Mouse (Mus musculus) MEL (cell line): ENCODE measurements around the gene Tsc22d1. TPM values are rescaled to one million over a fixed set of nuclear protein-coding genes. Genes with fewer than 3 reads are reported as not detected.
A peak's percentile ranks its signal among the peaks of the same experiment; 100 is the strongest.

Experiments
- DNase-seq: peaks from one replicate; pipeline ENCODE4 v3.0.0; 2011; ENCODE audit warnings: low read depth, low spot score
- H3K27ac ChIP-seq: 2 replicates; pipeline ENCODE4 v1.5.1; 2012; ENCODE audit warnings: low read depth, mild to moderate bottlenecking, control low read depth, low read length, moderate library complexity; ENCODE audit not compliant: control insufficient read depth
- H3K27me3 ChIP-seq, 2 experiments: fragments of 150-350 bp in 1 of 2; sonication (generic) in 1 of 2; 2 replicates each; pipeline ENCODE4 v1.6.1; 2012; ENCODE audit warnings: low read length in 2 of 2, mild to moderate bottlenecking in 2 of 2, improper control_type of control experiment in 1 of 2, moderate library complexity in 1 of 2; ENCODE audit not compliant: insufficient read depth in 2 of 2, control insufficient read depth in 1 of 2
- H3K36me3 ChIP-seq, 2 experiments: 2 replicates each; pipeline ENCODE4 v1.6.1; 2012 to 2014; ENCODE audit warnings: low read length in 2 of 2, improper control_type of control experiment in 1 of 2, inconsistent platforms in 1 of 2, mild to moderate bottlenecking in 1 of 2; ENCODE audit not compliant: insufficient read depth in 2 of 2, control insufficient read depth in 1 of 2
- H3K4me1 ChIP-seq, 2 experiments: fragments of 150-350 bp in 1 of 2; sonication (generic) in 1 of 2; 2 replicates each; pipeline ENCODE4 v1.6.1; 2012; ENCODE audit warnings: low read length in 2 of 2, improper control_type of control experiment in 1 of 2, mild to moderate bottlenecking in 1 of 2; ENCODE audit not compliant: insufficient read depth in 2 of 2, control insufficient read depth in 1 of 2
- H3K4me3 ChIP-seq, 2 experiments: fragments of 150-350 bp in 1 of 2; sonication (generic) in 1 of 2; 2 replicates each; pipeline ENCODE4 v1.5.1; 2012; ENCODE audit warnings: low read depth in 2 of 2, low read length in 2 of 2, mild to moderate bottlenecking in 2 of 2, moderate library complexity in 2 of 2, control low read depth in 1 of 2, improper control_type of control experiment in 1 of 2; ENCODE audit not compliant: control insufficient read depth in 1 of 2, insufficient read depth in 1 of 2
- H3K79me2 ChIP-seq: 2 replicates; pipeline ENCODE4 v1.6.1; 2012; ENCODE audit warnings: mild to moderate bottlenecking, low read length, moderate library complexity; ENCODE audit not compliant: control insufficient read depth, poor library complexity, insufficient read depth
- H3K9ac ChIP-seq: 2 replicates; pipeline ENCODE4 v1.6.1; 2012; ENCODE audit warnings: low read depth, mild to moderate bottlenecking, control low read depth, low read length, moderate library complexity; ENCODE audit not compliant: control insufficient read depth, poor library complexity, severe bottlenecking
- H3K9me3 ChIP-seq: fragments of 150-350 bp; sonication (generic); replicated peaks from 2 replicates; pipeline ENCODE4 v1.6.1; 2012; ENCODE audit warnings: mild to moderate bottlenecking, low read length, improper control_type of control experiment, moderate library complexity; ENCODE audit not compliant: insufficient read depth
- BHLHE40 ChIP-seq: IDR thresholded peaks from 2 replicates; pipeline ENCODE4 v1.6.1; 2012; ENCODE audit warnings: low read depth, mild to moderate bottlenecking, inconsistent platforms, low read length, improper control_type of control experiment, borderline replicate concordance
- CHD1 ChIP-seq: IDR thresholded peaks from 2 replicates; pipeline ENCODE4 v1.6.1; 2012; ENCODE audit warnings: low read depth, mild to moderate bottlenecking, inconsistent platforms, low read length, improper control_type of control experiment
- CHD2 ChIP-seq: IDR thresholded peaks from 2 replicates; pipeline ENCODE4 v1.6.1; 2011; ENCODE audit warnings: low read length, improper control_type of control experiment
- EP300 ChIP-seq, 2 experiments: IDR thresholded peaks; 2 replicates each; pipeline ENCODE4 v1.6.1; 2011; ENCODE audit warnings: improper control_type of control experiment in 2 of 2, low read length in 2 of 2, low read depth in 1 of 2, mild to moderate bottlenecking in 1 of 2
- ETS1 ChIP-seq: IDR thresholded peaks from 2 replicates; pipeline ENCODE4 v1.6.1; 2012; ENCODE audit warnings: low read depth, mild to moderate bottlenecking, inconsistent platforms, low read length, improper control_type of control experiment, moderate library complexity
- HCFC1 ChIP-seq: IDR thresholded peaks from 2 replicates; pipeline ENCODE4 v1.6.1; 2012; ENCODE audit warnings: low read depth, mild to moderate bottlenecking, inconsistent platforms, low read length, improper control_type of control experiment, moderate library complexity
- MAX ChIP-seq: IDR thresholded peaks from 2 replicates; pipeline ENCODE4 v1.6.1; 2011; ENCODE audit warnings: low read length, improper control_type of control experiment
- MAZ ChIP-seq: IDR thresholded peaks from 2 replicates; pipeline ENCODE4 v1.6.1; 2012; ENCODE audit warnings: low read depth, mild to moderate bottlenecking, inconsistent platforms, low read length, improper control_type of control experiment
- MEF2A ChIP-seq: IDR thresholded peaks from 2 replicates; pipeline ENCODE4 v1.6.1; 2014; ENCODE audit warnings: low read depth, mild to moderate bottlenecking, inconsistent platforms, low read length, improper control_type of control experiment; ENCODE audit not compliant: poor library complexity, insufficient replicate concordance, severe bottlenecking; ENCODE audit errors: extremely low read depth
- MXI1 ChIP-seq: IDR thresholded peaks from 2 replicates; pipeline ENCODE4 v1.6.1; 2011; ENCODE audit warnings: mild to moderate bottlenecking, low read depth, low read length, improper control_type of control experiment
- MYC ChIP-seq: IDR thresholded peaks from 2 replicates; pipeline ENCODE4 v1.6.1; 2011; ENCODE audit warnings: low read depth, mild to moderate bottlenecking, low read length, improper control_type of control experiment, moderate library complexity
- NELFE ChIP-seq: IDR thresholded peaks from 2 replicates; pipeline ENCODE4 v1.6.1; 2011; ENCODE audit warnings: low read depth, low read length, improper control_type of control experiment
- POLR2A ChIP-seq, 2 experiments: IDR thresholded peaks; 2 replicates each; pipeline ENCODE4 v1.6.1; 2011 to 2012; ENCODE audit warnings: low read length in 2 of 2, mild to moderate bottlenecking in 2 of 2, control low read depth in 1 of 2, improper control_type of control experiment in 1 of 2, low read depth in 1 of 2, moderate library complexity in 1 of 2; ENCODE audit not compliant: control insufficient read depth in 1 of 2, insufficient read depth in 1 of 2, poor library complexity in 1 of 2
- POLR2AphosphoS2 ChIP-seq: IDR thresholded peaks from 2 replicates; pipeline ENCODE4 v1.6.1; 2011; ENCODE audit warnings: low read length, improper control_type of control experiment
- SIN3A ChIP-seq: IDR thresholded peaks from 2 replicates; pipeline ENCODE4 v1.6.1; 2012; ENCODE audit warnings: low read length, improper control_type of control experiment, inconsistent platforms
- SMC3 ChIP-seq: IDR thresholded peaks from 2 replicates; pipeline ENCODE4 v1.6.1; 2011; ENCODE audit warnings: low read depth, low read length, improper control_type of control experiment
- TCF12 ChIP-seq: IDR thresholded peaks from 2 replicates; pipeline ENCODE4 v1.6.1; 2014; ENCODE audit warnings: low read depth, mild to moderate bottlenecking, inconsistent platforms, low read length, improper control_type of control experiment, moderate library complexity
- UBTF ChIP-seq: IDR thresholded peaks from 2 replicates; pipeline ENCODE4 v1.6.1; 2012; ENCODE audit warnings: low read depth, mild to moderate bottlenecking, inconsistent platforms, low read length, improper control_type of control experiment, moderate library complexity, borderline replicate concordance; ENCODE audit not compliant: insufficient read depth
- USF1 ChIP-seq: IDR thresholded peaks from 2 replicates; pipeline ENCODE4 v1.6.1; 2014; ENCODE audit warnings: low read depth, mild to moderate bottlenecking, inconsistent platforms, low read length, improper control_type of control experiment, moderate library complexity
- ZC3H11A ChIP-seq: IDR thresholded peaks from 2 replicates; pipeline ENCODE4 v1.6.1; 2012; ENCODE audit warnings: low read depth, mild to moderate bottlenecking, inconsistent platforms, low read length, improper control_type of control experiment
- ZKSCAN1 ChIP-seq: IDR thresholded peaks from 2 replicates; pipeline ENCODE4 v1.6.1; 2012; ENCODE audit warnings: low read depth, mild to moderate bottlenecking, inconsistent platforms, low read length, improper control_type of control experiment, moderate library complexity
- ZNF384 ChIP-seq: IDR thresholded peaks from 2 replicates; pipeline ENCODE4 v1.6.1; 2012; ENCODE audit warnings: low read depth, mild to moderate bottlenecking, inconsistent platforms, low read length, improper control_type of control experiment
- polyA plus RNA-seq, 2 experiments: library from polyadenylated mRNA; stranded (reverse) in 1 of 2; unstranded in 1 of 2; fragments of >175 nt in 1 of 2; fragments of >200 nt in 1 of 2; gene quantifications; 2 replicates each; pipeline versions ENCODE4 v1.2.1 to v1.2.4; 2012; ENCODE audit warnings: low replicate concordance in 2 of 2, low read depth in 1 of 2; ENCODE audit not compliant: insufficient read length in 2 of 2, insufficient read depth in 1 of 2, missing spikeins in 1 of 2
- total RNA-seq: library from RNA; depleted of rRNA; stranded (reverse); fragments of 300-350 nt; gene quantifications from 2 replicates; pipeline ENCODE4 v1.2.3, GENCODE M21; 2012

Tsc22d1 gene
- total and polyA plus RNA-seq, 3 experiments: 7.6 to 15.9 TPM; not detected in 1

DNA sequence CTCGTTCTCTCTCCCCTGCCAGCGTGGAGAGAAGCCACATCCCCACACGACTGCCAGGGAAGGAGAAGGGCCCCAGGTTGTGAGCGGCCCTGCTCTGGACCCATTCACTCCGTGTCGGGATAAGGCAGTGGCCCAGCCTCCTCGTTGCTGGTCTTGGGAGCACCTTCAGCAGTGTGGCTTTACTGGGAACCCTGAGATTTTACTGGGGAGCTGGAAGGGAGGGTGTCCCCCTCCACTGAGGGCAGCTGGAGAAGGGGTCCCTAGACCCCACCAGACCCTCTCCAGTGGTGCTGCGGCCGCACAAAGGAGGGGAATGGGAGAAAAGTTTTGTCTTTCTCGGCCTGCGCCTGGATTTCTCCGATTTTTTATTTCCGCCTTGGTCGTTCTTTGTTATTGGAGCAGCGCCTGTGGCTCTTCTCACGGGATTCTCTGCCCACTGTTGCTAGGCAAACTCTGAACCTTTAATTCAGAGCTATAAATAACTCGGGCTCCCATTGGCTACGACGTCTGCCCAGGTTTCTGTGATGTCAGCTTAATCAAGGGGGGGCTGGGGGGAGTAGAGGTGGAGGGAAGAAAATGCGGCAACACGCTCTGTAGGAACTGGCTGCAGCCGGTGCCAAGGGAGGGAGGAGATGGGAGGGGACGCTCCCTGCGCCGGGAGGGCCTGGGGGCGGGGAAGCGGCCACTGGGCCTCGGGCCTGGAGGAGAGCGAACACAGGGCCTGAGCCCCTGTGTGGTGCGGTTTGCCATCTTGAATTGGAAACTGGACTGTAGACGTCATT lies 90.9 kb downstream of the Tsc22d1 start:
- H3K79me2 ChIP-seq: no peaks in the 10 kb centered on the region; the same call in 1 of the 2 replicates
- peak overlapping the region; percentile 66 for H3K9ac ChIP-seq
- peaks cover 0 to 4% of the 10 kb centered on the region in 2 experiments; a peak in 2 of 4 replicates for H3K36me3 ChIP-seq
- H3K4me3 ChIP-seq: peak overlapping the region; percentile 60 to 89
- peaks cover 0 to 12% of the 10 kb centered on the region in 2 experiments; a peak in 2 of 4 replicates for H3K4me1 ChIP-seq
- peak; percentile 23; the same call in 1 of the 2 replicates for TF ChIP-seq BHLHE40
- peak; percentile 46; the same call in 1 of the 2 replicates for TF ChIP-seq SIN3A
- TF ChIP-seq MAX: no peak
- TF ChIP-seq TCF12: 0 out of 2 replicates have a peak, but pooled peaks have one; percentile 15
- peak; percentile 54 for TF ChIP-seq CHD2
- peak; percentile 93 for TF ChIP-seq MAZ
- no peak for TF ChIP-seq MXI1
- TF ChIP-seq CHD1: no peak
- no peak for TF ChIP-seq UBTF
- TF ChIP-seq ETS1: peak; percentile 70; the same call in 1 of the 2 replicates
- no peak for TF ChIP-seq ZC3H11A
- no peak for TF ChIP-seq POLR2AphosphoS2
- TF ChIP-seq MEF2A: peak; percentile 94
- no peak for TF ChIP-seq ZNF384
- TF ChIP-seq POLR2A (IDR thresholded peaks at IDR 0.05; ENCODE audit: control insufficient read depth in 1 of 2, insufficient read depth in 1 of 2, low read depth in 1 of 2, low read length in 2 of 2, poor library complexity in 1 of 2): peak in 1 of 2 experiments; percentile 28; a peak in 1 of 4 replicates
- H3K27ac ChIP-seq: peak overlapping the region; percentile 5; the same call in 1 of the 2 replicates
- H3K9me3 ChIP-seq: no peaks in the 10 kb centered on the region
- DNase-seq: peak; percentile 83
- 0 out of 4 replicates have a peak, but pooled peaks cover 0 to 1% of the 10 kb centered on the region in 2 experiments for H3K27me3 ChIP-seq

DNA sequence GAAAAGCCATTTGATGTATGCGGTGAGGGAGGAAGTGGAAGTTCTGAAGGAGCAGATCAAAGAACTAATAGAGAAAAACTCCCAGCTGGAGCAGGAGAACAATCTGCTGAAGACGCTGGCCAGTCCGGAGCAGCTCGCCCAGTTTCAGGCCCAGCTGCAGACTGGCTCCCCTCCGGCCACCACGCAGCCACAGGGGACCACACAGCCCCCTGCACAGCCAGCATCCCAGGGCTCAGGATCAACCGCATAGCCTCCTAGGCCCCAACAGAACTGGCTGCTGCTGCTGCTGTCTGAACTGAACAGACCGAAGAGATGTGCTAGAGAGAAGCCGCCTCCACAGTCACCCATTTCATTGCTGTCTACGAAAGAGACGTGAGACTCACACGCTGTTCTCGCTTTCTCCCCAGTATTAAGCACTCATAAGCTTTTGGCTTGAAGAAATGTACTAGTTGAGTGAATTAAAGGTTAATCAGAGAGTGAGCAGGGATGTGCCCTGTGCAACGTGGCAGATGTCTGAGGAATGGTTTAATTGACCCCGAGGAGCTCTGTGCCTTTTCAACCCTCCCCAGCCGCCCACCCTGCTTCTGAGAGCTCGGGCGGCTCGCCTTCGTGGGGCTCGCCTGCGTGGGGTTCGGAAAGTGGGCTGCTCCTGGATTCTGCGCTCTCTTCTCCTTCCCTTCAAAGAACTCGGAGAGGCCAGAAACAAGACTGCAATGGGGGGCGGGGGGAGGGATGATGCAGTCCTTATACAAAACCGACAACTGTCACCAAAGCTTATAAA lies 91.9 kb downstream of the Tsc22d1 start:
- no peak for DNase-seq
- no peak for TF ChIP-seq ZKSCAN1
- TF ChIP-seq UBTF: no peak
- TF ChIP-seq ZC3H11A: no peak
- TF ChIP-seq EP300 (IDR thresholded peaks at IDR 0.05; ENCODE audit: low read depth in 1 of 2, low read length in 2 of 2): no peak
- no peak for TF ChIP-seq NELFE
- TF ChIP-seq MYC: no peak
- no peak for TF ChIP-seq HCFC1
- no peak for TF ChIP-seq USF1
- TF ChIP-seq SMC3: no peak
- H3K27me3 ChIP-seq: 0 out of 4 replicates have a peak, but pooled peaks cover 0 to 1% of the 10 kb centered on the region in 2 experiments
- H3K27ac ChIP-seq: no peak overlapping the region
- H3K79me2 ChIP-seq: no peaks in the 10 kb centered on the region; the same call in 1 of the 2 replicates
- H3K4me3 ChIP-seq: no peak overlapping the region
- peaks cover 0 to 4% of the 10 kb centered on the region in 2 experiments; a peak in 2 of 4 replicates for H3K36me3 ChIP-seq
- no peaks in the 10 kb centered on the region for H3K9me3 ChIP-seq
- H3K9ac ChIP-seq: no peak overlapping the region; the same call in 1 of the 2 replicates
- peaks cover 0 to 12% of the 10 kb centered on the region in 2 experiments; a peak in 2 of 4 replicates for H3K4me1 ChIP-seq
